Mouse (Mus musculus): ENCODE data around the gene Tbc1d4.

DNA sequence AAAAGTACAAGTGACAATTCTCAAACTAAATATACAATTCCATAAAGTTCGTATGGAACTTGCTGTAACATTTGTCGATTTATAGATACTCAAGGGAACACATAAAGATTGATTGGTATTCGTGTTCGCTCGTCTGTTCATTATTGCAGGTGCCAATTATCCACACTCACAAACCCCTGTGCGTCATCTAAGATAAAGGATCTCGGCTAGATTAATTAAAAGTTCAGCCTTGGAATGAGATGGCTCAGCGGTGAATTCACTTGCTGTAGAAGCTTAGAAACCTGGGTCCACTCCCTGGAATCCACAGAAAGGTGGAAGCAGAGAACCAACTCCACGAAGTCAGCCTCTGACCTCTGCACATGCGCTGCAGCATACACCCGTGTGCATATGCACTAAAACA lies 107.5 kb downstream of the Tbc1d4 start:
- TF ChIP-seq CTCF (IDR thresholded peaks at IDR 0.05; ENCODE audit: low read depth, low read length) (no peak), POLR2A (IDR thresholded peaks at IDR 0.05; ENCODE audit: borderline replicate concordance, low read depth, low read length) (no peak)

Data from bone marrow macrophage, adult 2 months (primary cell).